Mouse (Mus musculus): ENCODE results near the gene Zeb2.

DNA sequence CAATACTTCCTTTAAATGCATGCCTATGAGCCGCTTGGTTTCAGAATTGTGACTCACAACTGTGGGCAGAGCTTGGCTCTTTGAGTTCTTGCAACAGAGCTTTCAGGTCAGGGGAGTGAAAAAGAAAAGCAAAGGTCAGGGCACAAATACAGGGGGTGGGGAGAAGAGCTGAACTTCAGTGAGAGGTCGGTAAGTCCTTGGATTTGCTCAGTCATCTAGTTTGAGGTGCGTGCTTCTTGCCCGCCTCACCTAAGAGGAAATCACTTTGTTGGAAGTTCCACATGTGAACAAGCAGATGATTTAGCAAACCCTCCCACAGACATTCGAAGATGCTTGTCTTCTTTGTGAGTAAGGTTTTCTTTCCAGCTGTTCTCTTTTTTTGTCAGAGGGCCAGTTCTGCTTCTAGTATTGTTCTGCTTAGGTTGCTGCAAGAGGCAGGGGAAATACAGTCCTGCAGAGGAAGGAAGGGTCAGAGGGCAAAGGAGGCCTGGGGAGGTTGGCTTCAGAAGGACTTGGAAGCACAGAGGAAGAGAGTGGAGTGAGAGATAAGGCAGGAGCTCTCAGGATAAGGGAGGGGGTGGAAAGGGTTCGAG is 164.3 kb downstream of the Zeb2 start:
- TF ChIP-seq CTCF (conservative IDR thresholded peaks at IDR 0.05; ENCODE audit: insufficient read depth, insufficient read length, low read depth, low read length) (no peak), POLR2A (IDR thresholded peaks at IDR 0.05; ENCODE audit: low read depth, low read length) (no peak)
